Mouse (Mus musculus) testis, postnatal 10 days (tissue): ENCODE measurements around the gene Sin3b.
"Not testable (repeated sequence)": the region's sequence is repeated elsewhere in the genome, so short reads cannot be mapped to it uniquely, and the experiment has no call there.

Source experiments
- DNase-seq: peaks from one replicate; pipeline ENCODE4 v3.0.0; 2021; ENCODE audit warnings: low spot score

The Sin3b gene

DNA sequence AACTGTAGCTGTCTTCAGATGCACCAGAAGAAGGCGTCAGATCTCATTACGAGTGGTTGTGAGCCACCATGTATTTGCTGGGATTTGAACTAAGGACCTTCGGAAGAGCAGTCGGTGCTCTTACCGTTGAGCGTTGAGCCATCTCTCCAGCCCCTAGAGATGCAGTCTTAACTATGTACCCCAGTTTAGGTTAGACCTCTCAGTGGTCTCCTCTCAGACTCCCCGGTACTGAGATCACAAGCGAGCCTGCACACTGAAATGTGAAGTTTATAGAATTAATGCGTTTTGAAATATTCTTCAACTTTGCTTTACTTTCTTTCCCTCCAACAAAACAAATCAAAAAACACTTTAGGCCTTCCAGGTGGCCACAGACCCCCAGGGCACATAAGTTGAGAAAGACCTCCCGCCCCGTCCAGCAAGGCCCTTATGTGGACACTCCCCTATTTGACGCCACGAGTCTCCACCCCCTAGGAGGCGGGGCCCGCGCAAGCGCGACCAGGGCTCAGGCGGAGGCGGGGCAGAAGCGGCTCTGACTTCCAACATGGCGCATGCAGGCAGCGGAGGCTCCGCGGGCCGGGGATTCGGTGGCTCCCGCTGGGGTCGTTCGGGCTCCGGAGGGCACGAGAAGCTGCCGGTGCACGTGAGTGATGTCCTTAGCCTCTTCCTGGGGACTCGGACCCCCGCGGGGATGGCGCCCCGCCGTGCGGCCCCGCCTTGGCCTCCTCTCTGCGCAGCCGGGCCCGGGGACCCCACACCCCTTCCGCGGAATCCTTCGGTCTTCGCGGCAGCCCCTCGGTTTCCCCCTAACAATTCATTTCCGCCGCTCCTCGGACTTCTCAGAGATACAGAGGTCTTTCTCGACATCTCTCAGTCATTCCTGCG is at the start of gene Sin3b:
TSS of gene Sin3b (plus strand) at position 517 of the 882 bp plus-strand sequence.
- DNase-seq = peak; percentile 99

DNA sequence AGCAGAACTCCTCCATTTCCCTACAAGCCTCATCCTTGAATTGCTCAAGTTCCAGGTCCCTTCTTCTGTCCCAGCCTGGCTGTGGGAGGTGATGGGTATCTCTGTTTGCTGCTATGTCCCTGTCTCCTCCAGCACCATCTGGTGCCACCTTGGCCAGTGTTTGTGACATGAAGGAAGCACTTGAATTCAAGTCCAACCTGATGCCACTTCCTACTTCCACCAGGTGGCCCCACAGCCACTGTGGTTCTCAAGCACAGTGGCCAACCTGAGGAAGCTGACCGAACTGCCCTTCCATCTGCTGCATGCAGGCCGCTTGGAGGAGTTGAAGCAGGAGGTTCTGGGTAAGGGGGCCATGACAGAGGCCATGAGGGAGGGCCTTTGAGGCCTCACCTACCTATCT is 48.9 kb upstream of the Sin3b start:
- no peak for DNase-seq

DNA sequence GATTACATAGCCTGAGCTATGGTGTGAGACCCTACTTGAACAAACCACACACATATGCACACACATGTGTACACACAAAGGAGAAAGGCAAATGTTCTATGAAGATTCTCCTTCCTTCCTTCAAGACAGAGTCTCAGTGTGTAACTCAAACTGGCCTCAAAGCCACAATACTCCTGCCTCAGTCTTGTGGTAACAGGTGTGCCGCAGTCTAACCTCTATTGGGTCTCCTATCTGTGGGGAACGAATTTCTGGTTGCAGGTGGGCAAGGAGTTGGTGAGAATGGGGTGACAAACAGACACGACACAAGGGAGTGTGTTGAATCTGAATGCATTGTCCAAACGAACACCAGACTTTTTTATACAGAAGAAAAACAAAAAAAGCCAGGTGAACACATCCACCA is 46.6 kb upstream of the Sin3b start:
- DNase-seq = no peak

DNA sequence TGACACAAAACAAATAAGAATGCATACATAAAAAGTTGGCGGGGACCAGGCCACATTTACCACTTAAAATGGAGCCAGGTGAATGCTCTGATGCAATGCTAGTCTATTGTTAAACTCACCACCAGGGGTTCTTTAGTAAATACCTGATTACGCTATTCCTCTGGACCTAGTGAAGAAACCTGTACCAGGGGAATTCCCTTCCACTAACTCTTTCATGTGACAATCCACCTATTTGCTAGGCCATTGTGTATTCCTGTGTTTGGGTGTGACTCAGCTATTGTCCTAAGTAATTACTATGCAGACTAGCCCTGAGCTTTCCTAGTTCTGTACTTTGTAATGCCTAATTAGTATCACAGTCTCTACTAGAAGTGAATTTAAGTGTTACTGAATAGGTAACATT is 46.2 kb upstream of the Sin3b start:
- not testable (repeated sequence) for DNase-seq

DNA sequence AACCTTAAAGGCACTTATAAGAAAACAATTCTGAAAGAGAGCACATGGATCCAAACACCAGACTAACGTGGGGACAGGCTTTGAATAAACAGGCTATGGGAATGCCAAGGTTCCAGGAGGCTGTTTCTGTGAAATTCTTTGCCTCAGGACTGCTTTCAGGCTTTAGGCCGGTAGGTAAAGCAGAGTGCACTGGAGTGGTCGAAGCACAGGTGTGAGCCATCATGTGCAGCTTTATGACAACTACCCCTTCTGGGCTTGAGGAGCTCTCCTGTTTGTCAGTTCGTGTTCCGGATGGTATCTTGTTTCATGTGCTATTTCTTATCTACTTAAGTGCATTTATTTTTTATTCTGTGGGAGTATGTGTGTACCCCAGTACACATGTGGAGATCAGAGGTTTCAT is 45.8 kb upstream of the Sin3b start:
- DNase-seq = no peak

DNA sequence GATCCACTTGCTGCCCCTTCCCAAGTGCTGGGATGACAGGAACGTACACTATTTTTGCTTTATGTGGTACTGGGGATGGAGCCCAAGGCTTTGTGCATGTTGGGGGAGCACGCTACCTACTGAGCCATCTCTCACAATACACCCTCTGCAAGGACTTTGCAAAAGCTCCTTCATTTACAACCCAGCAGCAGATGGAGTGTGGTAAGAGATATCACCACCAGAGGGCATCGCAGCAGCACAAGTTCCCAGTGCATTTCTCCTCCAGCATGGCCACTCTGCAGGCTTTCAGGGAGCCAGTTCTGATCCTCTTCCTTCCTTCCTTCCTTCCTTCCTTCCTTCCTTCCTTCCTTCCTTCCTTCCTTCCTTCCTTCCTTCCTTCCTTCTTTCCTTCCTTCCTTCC is 43.0 kb upstream of the Sin3b start:
- peak; percentile 86 for DNase-seq

DNA sequence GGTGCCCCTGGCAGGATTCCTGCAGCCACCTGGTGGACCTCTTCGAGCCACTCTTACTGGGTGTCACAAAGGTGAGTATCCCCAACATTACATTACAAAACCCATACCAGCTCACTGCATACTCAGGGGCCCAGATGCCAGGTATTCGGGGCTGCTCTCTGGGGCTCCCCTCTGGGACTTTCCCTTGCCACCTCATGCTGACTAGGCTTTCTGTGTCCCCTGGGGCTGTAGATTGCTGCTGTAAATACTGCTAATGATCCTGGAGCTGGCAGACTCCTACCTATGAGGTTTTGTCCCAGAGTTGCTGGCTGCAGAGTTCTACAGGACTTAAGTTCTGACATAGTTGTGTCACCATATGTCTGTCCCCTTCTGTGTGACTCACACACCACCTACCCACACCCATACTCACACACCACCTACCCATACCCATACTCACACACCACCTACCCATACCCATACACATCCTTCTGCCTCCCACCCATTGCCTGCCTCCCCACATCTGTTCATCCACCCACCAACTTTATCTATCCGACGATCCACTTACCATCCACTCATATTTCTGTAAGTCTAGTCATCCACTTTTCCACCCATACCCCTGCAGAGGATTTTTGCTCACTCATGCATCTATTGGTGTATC is 40.9 kb upstream of the Sin3b start:
- DNase-seq = no peak

DNA sequence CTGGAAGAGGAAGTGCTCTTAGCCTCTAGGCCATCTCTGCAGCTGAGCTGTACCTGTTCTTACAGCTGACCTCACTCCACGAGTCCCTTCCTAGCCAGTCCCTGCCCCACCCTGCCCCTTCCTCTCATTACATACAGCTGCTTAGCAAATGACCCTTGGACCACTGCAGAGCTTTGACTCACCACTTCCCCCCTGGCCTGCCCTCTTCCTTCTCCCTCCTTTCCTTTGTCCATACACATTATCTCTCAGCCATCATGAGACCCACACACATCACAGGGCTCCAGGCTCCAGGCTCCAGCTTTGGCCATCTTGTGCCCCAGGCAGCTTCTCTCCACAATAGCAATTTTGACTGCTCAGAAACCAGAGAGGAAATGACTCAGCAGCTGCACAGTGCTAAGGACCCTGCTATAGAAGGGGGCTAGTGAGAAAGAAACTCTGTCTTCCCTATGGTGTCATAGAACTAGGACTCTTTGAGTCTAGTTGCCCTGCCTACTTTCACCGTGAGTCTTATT is 40.0 kb upstream of the Sin3b start:
- DNase-seq = no peak

DNA sequence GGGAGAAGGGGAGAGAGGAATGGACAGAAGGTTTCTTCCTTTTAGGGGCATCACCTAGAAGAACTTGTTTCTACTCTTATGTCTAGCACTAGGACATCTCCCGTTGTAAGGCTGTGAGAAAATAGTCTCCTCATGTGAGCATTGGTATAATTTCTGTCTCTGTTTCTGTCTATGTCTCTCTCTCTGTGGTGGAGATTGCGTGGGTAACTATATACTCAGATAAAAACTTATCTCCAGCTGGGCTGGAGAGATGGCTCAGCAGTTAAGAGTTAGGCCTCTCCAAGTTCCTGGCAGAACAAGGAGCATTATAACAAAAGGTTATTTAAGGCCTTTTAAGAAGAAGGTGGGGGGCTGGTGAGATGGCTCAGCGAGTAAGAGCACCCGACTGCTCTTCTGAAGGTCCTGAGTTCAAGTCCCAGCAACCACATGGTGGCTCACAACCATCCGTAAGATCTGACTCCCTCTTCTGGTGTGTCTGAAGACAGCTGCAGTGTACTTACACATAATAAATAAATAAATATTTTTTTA is 39.4 kb upstream of the Sin3b start:
- not testable (repeated sequence) for DNase-seq

DNA sequence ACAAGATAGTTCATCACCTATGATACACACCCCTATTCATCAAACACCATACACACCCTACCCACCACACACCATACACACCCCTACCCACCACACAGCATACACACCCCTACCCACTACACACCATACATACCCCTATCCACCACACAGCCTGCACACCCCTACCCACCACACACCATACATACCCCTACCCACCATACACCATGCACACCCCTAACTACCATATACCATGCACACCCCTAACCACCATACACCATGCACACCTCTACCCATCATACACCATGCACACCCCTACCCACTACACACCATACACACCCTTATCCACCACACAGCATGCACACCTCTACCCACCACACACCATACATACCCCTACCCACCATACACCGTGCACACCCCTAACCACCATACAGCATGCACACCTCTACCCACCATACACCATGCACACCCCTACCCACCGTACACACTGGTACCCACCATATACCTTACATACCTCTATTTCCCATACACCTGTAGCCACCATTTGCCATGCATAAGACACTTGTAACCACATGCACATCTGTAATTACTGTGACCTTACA is 24.6 kb upstream of the Sin3b start:
- DNase-seq = no peak

DNA sequence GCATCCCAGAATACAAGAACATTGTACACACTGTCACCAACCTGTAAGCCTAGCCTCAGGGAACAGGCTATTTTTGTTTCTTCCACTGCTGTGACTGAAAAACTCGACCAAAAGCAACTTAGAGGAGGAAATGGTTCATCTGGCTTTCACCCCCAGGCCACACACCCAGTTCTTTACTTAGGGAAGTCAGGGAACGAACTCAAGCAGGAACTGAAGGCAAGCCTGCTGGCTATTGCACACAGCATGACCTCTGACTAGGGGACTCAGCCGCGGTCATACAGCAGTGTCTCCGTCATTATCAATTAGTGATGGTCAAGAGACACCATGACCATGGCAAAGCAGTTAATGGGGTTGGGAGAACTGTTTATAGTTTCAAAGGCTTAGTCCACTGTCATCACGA is 10.5 kb upstream of the Sin3b start:
- no peak for DNase-seq

DNA sequence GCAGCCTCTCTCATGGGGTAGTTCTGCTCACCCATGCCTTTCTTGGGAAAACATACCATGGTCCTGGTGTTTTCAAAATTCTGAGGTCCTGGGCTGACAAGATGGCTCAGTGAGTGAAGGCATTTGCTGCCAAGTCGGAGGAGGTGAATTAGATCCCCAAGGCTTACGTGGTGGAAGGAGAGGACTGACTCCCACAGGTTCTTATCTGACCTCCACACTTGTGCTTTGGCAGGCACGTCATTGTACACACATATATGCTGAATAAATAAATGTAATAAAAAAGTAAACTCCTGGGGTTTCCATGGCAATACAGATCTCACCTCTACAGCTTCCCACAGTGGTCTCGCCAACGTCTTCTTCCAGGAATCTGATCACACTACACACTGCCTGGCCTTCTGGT is 6.5 kb upstream of the Sin3b start:
- no peak for DNase-seq

DNA sequence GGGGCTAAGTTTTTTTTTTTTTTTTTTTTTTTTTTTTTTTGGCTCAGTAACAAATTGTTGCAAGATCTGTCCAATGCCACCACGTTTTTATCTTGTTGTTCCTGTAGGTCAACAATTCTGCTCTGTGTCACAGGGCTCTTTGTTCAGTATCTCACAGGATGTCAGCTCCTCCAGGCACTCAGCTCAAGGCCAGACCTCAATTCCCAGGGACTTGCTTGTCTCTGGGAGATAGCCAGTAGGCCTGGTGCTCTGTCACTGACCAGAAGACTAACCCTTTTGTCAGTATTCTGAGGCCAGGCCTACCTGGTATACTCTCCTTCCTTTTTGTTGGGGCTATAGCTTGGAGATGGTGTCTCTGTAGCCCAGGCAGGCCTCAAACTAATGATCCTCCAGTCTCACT is 2.5 kb upstream of the Sin3b start:
- peak; percentile 54 for DNase-seq

DNA sequence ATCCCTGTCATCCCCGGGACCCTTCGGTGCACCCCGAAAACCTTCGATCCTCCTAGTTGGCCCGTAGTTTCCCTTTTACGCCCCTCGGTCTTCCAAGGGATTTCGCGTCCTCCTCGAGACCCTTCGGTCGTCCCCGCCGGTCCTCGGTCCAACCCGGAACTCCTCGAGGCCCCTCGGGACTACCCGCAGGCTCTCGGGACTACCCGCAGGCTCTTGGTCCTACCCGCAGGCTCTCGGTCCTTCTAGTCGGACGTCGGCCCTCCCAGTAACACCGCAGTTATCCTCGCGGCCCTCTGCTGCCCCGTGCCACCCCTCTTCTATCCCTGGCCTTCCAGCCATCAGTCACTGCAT is 541 bp downstream of the Sin3b start:
- DNase-seq = peak; percentile 60

DNA sequence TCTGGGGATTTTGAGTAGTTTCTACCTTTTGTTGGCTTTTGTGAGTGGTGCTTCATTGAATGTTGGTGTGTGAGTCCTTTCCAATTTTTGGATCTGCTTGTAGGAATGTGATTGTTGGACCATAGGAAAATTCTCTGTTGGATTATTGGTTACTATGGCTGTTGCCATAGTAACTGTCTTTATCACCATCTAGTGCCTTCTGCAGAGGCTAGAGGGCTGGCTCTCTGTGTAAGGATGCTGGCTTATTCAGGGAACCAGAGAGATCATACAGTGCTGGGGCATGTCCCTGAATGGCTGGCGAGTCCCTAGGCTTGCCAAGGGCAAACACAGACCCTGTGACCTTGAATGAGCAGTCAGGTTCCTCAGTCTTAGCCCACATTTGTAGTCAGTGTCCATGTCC is 5.6 kb downstream of the Sin3b start:
- no peak for DNase-seq

DNA sequence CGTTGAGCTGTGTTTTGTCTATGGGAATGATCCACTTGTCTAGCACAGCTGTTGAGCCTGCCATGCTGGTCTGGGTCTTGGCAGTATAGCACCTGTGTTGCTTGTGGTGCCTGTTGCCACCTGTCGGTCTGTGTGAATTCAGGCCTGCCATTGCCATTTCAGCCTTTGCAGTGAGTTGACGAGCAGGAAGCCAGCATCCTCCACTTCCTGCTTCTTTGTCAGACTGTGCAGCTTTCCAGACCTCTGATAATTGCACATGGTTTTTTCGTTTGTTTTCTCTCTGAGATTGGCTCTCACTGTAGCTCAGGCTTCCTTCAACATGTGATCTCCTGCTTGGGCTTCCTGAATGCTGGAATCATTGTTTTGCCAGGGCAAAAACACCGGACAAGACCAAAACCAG is 11.9 kb downstream of the Sin3b start:
- no peak for DNase-seq

DNA sequence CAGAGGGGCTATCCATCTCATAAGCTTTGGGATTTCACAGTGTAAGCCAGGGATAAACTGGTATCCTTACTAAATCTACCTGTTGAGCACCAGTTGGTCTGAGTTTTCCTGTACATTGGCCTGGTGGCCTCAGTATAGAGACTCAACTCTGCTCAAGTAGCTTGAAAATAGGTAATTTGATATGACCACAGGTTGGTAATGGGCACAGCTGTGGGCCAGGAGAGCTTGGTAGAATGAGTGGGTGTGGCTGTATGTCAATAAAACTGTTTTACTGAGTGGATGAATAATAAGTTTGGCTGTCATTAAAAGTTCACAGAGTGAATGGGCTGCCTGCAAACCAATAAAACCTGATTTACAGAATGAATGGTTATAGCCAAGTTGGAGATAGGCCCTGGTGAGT is 13.8 kb downstream of the Sin3b start:
- DNase-seq = no peak

DNA sequence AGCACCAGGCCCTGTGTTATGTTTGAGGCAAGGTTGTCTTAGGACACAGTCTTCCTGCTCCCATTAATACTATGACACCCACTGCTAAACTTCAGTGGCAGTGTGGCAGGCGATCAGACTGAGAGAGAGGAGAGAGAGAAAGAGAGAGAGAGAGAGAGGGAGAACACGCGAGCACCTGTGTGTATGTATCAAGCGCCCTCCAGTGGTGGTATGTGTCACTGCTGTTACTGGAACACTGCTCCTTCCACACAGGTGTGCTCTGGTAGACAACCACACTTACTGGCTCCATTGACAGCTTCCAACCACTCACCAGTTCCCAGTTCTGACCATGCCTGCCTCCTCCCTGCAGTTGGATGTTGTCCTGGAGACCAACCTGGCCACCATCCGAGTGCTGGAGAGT is 23.0 kb downstream of the Sin3b start:
- DNase-seq = no peak

DNA sequence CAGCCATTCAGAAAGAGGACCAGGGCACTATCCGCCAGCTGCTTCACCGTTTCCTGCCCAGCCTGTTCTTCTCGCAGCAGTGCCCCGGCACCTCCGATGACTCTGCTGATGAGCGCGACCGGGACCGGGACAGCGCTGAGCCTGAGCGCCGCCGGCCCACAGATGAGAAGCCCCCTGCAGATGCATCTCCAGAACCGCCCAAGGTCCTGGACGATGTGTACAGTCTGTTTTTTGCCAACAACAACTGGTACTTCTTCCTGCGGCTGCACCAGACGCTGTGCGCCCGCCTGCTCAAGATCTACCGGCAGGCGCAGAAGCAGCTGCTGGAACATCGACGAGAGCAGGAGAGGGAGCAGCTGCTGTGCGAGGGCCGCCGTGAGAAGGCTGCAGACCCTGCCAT is 26.8 kb downstream of the Sin3b start:
- DNase-seq = peak; percentile 38

DNA sequence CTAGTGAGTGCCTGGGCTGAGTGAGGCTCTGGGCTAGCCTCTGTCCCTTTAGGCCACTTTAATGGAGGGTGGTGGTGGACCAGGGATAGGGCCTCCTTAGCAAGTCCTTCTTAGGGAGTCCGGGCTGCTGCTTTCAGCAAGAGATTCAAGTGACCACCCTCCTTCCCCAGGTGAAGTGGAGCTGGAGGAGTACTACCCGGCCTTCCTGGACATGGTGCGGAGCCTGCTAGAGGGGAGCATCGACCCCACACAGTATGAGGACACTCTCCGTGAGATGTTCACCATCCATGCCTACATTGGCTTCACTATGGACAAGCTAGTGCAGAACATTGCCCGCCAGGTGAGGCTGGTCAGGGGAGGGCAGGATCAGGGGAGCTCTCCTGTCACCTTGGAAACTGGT is 27.2 kb downstream of the Sin3b start:
- DNase-seq = peak; percentile 35

DNA sequence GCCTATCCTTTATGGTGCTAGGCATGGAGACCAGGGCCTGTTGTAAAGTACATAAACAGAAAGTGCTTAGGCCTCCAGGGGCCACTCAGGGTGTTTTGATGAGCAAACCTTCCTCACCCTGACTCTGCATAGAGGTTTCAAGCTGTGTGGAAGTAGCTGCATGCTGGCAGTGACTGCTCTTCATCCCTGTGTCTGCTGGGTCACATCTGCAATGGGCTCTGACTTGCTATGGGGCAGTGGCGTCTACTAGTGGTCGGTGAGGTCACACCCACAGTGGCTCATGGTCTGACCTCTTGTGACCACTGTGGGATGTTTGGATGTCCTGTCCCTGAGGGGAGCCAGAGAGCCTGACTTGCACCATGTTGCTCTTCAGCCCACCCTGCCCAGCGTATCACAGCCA is 28.0 kb downstream of the Sin3b start:
- DNase-seq = no peak

DNA sequence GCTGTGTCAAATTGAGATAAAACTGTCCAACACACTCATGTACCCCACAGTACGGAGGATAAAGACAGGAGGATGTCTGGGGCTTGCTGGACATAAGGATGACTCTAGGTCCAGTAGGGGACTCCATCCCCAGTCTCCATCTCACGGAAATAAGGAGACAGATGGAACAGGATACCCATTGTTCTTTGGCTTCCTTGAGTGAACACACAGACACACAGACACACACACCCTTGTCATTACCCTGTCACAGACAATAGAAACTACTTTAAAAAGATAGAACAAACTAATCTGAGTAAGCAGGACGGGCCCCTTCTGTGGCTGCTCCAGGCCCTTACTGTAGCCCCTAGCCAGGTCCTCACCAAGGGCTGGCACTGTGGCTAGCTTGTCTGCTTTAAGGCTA is 29.2 kb downstream of the Sin3b start:
- DNase-seq = peak; percentile 23

DNA sequence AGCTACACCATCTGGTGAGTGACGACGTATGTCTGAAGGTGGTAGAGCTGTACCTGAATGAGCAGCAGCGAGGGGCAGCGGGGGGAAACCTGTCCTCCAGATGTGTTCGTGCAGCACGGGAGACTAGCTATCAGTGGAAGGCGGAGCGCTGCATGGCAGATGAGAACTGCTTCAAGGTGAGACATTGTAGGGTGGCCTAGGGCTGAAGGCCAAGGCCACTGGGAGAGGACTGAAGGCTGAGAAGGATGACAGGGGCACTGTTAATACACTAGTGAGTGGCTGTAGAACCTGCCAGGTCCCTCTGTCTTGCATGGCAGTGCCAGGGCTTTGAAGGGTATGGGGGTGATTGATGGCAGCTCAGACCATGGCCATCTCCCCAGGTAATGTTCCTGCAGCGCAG is 30.1 kb downstream of the Sin3b start:
- peak; percentile 30 for DNase-seq
